Mouse (Mus musculus) lung, postnatal 0 days (tissue): ENCODE results near the gene Coq6. TPM values are rescaled to one million over a fixed set of nuclear protein-coding genes. Genes with fewer than 3 reads are reported as not detected.
A peak's percentile ranks its signal among the peaks of the same experiment; 100 is the strongest.
"Not testable (repeated sequence)": the region's sequence is repeated elsewhere in the genome, so short reads cannot be mapped to it uniquely, and the experiment has no call there.

ENCODE experiments used
- ATAC-seq: fragments of 200-750 bp; cut with Nextera tagmentation; 2 replicates; pipeline ENCODE4 v1.8.0; 2017; ENCODE audit warnings: moderate library complexity
- DNase-seq: peaks from one replicate; pipeline ENCODE4 v3.0.0-alpha.2; 2016; ENCODE audit warnings: low spot score
- H3K27ac ChIP-seq: fragments of 300-500 bp; sonication (generic); 2 replicates; pipeline ENCODE4 v1.5.1; 2014; ENCODE audit warnings: antibody characterized with exemption, mild to moderate bottlenecking, low read length, mixed read lengths
- H3K27me3 ChIP-seq: fragments of 300-500 bp; sonication (generic); replicated peaks from 2 replicates; pipeline ENCODE4 v1.6.1; 2014; ENCODE audit warnings: low read length, mixed read lengths; ENCODE audit not compliant: insufficient read depth
- H3K36me3 ChIP-seq: fragments of 300-500 bp; sonication (generic); 2 replicates; pipeline ENCODE4 v1.6.1; 2014; ENCODE audit warnings: low read length, mixed read lengths; ENCODE audit not compliant: insufficient read depth
- H3K4me1 ChIP-seq: fragments of 300-500 bp; sonication (generic); 2 replicates; pipeline ENCODE4 v1.6.1; 2014; ENCODE audit warnings: antibody characterized with exemption, low read depth, low read length, mixed read lengths; ENCODE audit not compliant: insufficient read depth
- H3K4me2 ChIP-seq: fragments of 300-500 bp; sonication (generic); replicated peaks from 2 replicates; pipeline ENCODE4 v1.6.1; 2014; ENCODE audit warnings: low read depth, mild to moderate bottlenecking, low read length, moderate library complexity, mixed read lengths
- H3K4me3 ChIP-seq: fragments of 300-500 bp; sonication (generic); 2 replicates; pipeline ENCODE4 v1.5.1; 2014; ENCODE audit warnings: low read depth, low read length
- H3K9ac ChIP-seq: fragments of 300-500 bp; sonication (generic); replicated peaks from 2 replicates; pipeline ENCODE4 v1.6.1; 2014; ENCODE audit warnings: low read depth, mild to moderate bottlenecking
- H3K9me3 ChIP-seq: fragments of 300-500 bp; sonication (generic); 2 replicates; pipeline ENCODE4 v1.6.1; 2016; ENCODE audit warnings: low read length, mixed read lengths
- CTCF ChIP-seq: IDR thresholded peaks from 2 replicates; pipeline ENCODE4 v1.5.1; 2016; ENCODE audit warnings: antibody characterized with exemption, mild to moderate bottlenecking
- EP300 ChIP-seq: IDR thresholded peaks from 2 replicates; pipeline ENCODE4 v1.6.1; 2016; ENCODE audit warnings: antibody characterized with exemption, mild to moderate bottlenecking, control low read depth
- WGBS: fragments of 180-500 bp; shearing (Covaris S2); extraction: QIAGEN DNeasy Blood & Tissue Kit; methylation state at CpG from one replicate; pipeline ENCODE4 v1.1.7; 2014; 5-methylcytosine and 5-hydroxymethylcytosine counted together
- polyA plus RNA-seq: library from polyadenylated mRNA; unstranded; fragments of >200 nt; fragmentation: Nextera tagmentation; extraction: Ambion mirVana; gene quantifications from 2 replicates; pipeline ENCODE4 v1.2.1, GENCODE M21; 2015

The Coq6 gene
- polyA plus RNA-seq, 1 experiment from 2014 or later: 20.7 TPM

DNA sequence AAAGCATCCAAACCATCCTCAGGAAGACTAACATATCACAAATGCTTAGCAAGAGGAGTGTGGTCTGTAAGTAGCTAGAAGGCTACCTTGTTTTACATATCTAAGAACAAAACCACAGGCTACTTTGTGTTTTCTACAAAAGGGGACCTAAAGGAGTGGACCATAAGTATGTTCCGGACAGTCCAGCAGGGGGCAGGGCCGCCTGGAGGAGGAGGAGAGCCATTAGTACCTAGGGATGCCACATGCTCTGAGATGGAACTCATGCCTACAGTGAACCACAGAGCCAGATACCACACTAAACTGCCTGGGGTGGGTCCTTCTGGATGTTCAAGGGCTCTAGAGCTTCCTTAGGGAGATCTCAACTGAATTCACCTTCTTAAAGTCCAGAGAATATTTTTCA lies 14.3 kb upstream of the Coq6 start:
- WGBS: 44% methylated on average over 2 of the region's 2 CpGs
- H3K36me3 ChIP-seq: peaks cover 13% of the 10 kb centered on the region
- no peak overlapping the region for H3K9ac ChIP-seq
- H3K4me2 ChIP-seq: no peak overlapping the region
- TF ChIP-seq EP300 (no peak), CTCF (peak; percentile 72)
- no peak overlapping the region for H3K27ac ChIP-seq
- DNase-seq (peak; percentile 57), ATAC-seq (peak; percentile 59)
- no peaks in the 10 kb centered on the region for H3K4me1 ChIP-seq
- H3K27me3 ChIP-seq: no peaks in the 10 kb centered on the region
- no peaks in the 10 kb centered on the region for H3K9me3 ChIP-seq
- no peak overlapping the region for H3K4me3 ChIP-seq

DNA sequence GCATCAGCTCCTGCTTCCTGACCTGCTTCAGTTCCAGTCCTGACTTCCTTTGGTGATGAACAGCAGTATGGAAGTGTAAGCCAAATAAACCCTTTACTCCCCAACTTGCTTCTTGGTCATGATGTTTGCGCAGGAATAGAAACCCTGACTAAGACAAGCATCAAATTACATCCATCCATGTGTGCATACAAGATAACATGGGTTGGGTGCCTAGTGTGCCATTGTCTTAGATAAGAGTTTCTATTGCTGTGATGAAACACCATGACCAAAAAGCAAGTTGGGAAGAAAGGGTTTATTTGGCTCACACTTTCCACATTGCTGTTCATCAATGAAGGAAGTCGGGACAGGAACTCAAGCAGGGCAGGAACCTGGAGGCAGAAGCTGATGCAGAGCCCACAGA lies 2.8 kb upstream of the Coq6 start:
- not testable (repeated sequence) for H3K4me2 ChIP-seq, H3K27ac ChIP-seq, H3K9ac ChIP-seq, H3K36me3 ChIP-seq, ATAC-seq, H3K4me3 ChIP-seq, H3K9me3 ChIP-seq, DNase-seq, H3K27me3 ChIP-seq
- 70% methylated on average over 2 of the region's 2 CpGs for WGBS
- peaks cover 15% of the 10 kb centered on the region; the same call in 1 of the 2 replicates for H3K4me1 ChIP-seq

DNA sequence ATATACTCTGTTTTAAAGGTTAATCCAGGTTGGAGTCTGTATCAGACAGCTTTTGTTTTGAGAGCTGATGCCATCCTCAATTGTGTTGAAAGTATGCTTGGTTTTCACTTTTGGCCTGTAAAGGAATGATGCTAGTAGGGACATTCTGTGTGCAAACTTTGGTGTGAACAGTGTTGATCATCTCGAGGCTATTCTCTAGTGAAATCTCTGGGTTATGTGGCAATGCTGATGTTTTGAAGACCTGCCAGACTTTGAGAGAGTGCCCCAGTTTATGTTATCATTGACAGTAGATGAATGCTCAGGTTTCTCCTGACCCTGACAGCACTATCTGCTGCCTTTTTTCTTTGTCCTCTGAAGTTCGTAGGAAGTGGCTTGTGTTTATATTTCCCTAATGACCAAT lies 1.4 kb downstream of the Coq6 start:
- H3K27ac ChIP-seq: no peak overlapping the region
- no peak for DNase-seq
- no peaks in the 10 kb centered on the region for H3K9me3 ChIP-seq
- TF ChIP-seq EP300 (no peak), CTCF (no peak)
- no peaks in the 10 kb centered on the region for H3K27me3 ChIP-seq
- 0 out of 2 replicates have a peak, but pooled peaks cover 2% of the 10 kb centered on the region for H3K36me3 ChIP-seq
- H3K4me3 ChIP-seq: no peak overlapping the region
- no peak for ATAC-seq
- peak overlapping the region; percentile 81; the same call in 1 of the 2 replicates for H3K4me2 ChIP-seq
- 16% methylated on average over 2 of the region's 2 CpGs for WGBS
- H3K4me1 ChIP-seq: peaks cover 15% of the 10 kb centered on the region; the same call in 1 of the 2 replicates
- no peak overlapping the region for H3K9ac ChIP-seq

DNA sequence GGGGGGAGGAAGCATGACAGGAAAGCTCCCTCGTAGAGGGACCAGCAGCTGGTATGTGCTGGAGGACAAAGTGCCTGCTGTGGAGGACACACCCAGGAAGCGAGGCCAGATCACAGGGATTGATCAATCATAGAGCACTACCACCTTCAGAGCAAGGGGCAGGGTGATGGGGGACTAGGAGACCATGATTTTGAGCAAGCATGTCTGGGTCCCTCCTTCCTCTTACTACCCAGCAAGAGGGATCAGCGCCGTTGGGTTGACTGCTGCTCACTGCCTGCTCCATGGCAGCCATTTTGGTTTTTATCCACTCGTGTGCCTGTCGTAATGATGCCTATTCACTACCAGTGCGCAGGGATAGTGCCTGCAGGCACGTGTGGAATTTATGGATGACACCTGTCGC lies 2.8 kb downstream of the Coq6 start:
- no peak for TF ChIP-seq CTCF
- TF ChIP-seq EP300: no peak
- Histone ChIP-seq H3K27ac (no peak overlapping the region), H3K4me2 (no peak overlapping the region), H3K4me1 (peaks cover 15% of the 10 kb centered on the region; the same call in 1 of the 2 replicates), H3K4me3 (no peak overlapping the region), H3K9ac (no peak overlapping the region), H3K9me3 (no peaks in the 10 kb centered on the region), H3K36me3 (0 out of 2 replicates have a peak, but pooled peaks cover 11% of the 10 kb centered on the region), H3K27me3 (no peaks in the 10 kb centered on the region)
- 80% methylated on average over 9 of the region's 9 CpGs for WGBS
- no peak for DNase-seq
- no peak for ATAC-seq

DNA sequence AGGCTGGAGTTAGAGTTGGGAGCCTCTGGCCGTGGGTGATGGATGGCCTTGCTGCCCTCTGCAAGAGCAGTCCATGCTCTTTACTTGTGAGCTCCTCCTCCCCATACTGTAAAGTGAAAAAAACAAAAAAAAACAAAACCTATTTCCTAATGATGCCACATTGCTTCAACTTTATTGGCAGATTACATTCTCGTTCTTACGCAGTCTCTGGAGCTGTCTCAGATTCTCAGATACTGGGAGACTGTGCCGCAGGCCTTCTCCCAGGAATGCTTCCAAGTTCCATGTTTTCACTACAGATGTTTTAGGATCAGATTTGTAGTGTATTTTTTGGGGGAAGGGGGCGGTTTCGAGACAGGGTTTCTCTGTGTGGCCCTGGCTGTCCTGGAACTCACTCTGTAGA lies 3.7 kb downstream of the Coq6 start:
- Histone ChIP-seq H3K9ac (no peak overlapping the region), H3K4me3 (no peak overlapping the region), H3K9me3 (no peaks in the 10 kb centered on the region), H3K4me2 (no peak overlapping the region), H3K36me3 (0 out of 2 replicates have a peak, but pooled peaks cover 11% of the 10 kb centered on the region), H3K27me3 (no peaks in the 10 kb centered on the region), H3K4me1 (peaks cover 15% of the 10 kb centered on the region; the same call in 1 of the 2 replicates), H3K27ac (no peak overlapping the region)
- ATAC-seq (no peak), DNase-seq (no peak)
- WGBS: 89% methylated on average over 6 of the region's 6 CpGs
- TF ChIP-seq EP300 (no peak), CTCF (no peak)

DNA sequence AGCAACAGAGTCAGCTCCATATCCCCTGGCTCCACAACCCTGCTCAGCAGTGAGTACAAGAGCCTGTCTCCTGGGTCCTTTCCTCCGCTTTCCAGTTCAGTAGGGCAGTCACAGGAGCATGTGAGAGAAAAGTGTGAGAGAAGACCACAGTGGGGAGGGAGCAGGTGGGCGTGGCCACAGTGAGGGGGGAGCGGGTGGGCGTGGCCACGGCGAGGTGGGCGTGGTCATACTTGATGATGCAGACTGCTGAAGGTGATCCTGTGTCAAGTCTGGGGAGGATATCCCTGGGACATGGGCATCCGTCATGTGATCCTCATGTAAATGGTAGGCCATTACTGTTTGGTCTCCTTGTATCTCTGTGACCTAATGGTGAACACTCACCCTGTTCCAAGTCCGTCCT lies 5.5 kb downstream of the Coq6 start:
- no peak for ATAC-seq
- 63% methylated on average over 9 of the region's 9 CpGs for WGBS

DNA sequence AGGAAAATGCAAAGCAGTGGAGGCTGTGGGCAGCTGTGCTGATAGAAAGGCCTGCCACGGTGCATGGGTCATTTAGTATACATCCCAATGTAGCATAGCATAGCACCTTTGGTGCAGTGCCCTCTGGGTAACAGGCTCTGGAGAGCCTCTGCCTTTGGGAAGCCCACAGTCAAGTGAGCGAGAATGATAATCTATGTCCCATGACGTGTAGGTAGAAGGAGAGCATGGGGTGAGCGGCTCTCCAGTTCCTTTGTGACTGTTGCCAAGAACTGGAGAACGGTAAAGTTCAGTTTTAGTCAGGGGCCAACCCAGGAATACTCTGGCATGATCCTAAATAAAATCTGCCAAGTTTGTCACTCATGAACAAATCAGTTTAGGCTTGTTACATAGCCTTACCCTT lies 10.2 kb downstream of the Coq6 start:
- Histone ChIP-seq H3K4me2 (no peak overlapping the region), H3K9me3 (no peaks in the 10 kb centered on the region), H3K27ac (no peak overlapping the region), H3K36me3 (peaks cover 31% of the 10 kb centered on the region), H3K4me3 (no peak overlapping the region), H3K4me1 (no peaks in the 10 kb centered on the region), H3K27me3 (no peaks in the 10 kb centered on the region), H3K9ac (no peak overlapping the region)
- TF ChIP-seq EP300 (no peak), CTCF (no peak)
- no peak for ATAC-seq
- WGBS: 90% methylated on average over 5 of the region's 5 CpGs
- no peak for DNase-seq

More for the DNA sequence above, 5.5 kb downstream of the Coq6 start:
- no peak overlapping the region for H3K4me3 ChIP-seq
- H3K4me1 ChIP-seq: peaks cover 11% of the 10 kb centered on the region; the same call in 1 of the 2 replicates
- H3K27me3 ChIP-seq: no peaks in the 10 kb centered on the region
- no peak overlapping the region for H3K9ac ChIP-seq
- H3K27ac ChIP-seq: no peak overlapping the region
- no peak overlapping the region for H3K4me2 ChIP-seq
- DNase-seq: no peak
- peaks cover 24% of the 10 kb centered on the region for H3K36me3 ChIP-seq
- TF ChIP-seq CTCF: no peak
- TF ChIP-seq EP300: no peak
- H3K9me3 ChIP-seq: no peaks in the 10 kb centered on the region
